Mouse (Mus musculus) bone marrow, adult 2 months (tissue): ENCODE data around the gene Prdx6b. TPM values are rescaled to one million over a fixed set of nuclear protein-coding genes. Genes with fewer than 3 reads are reported as not detected.

ENCODE experiments used
- H3K27ac ChIP-seq: fragments of 200-500 bp; 2 replicates; pipeline ENCODE4 v1.5.1; 2012; ENCODE audit warnings: low read depth, mild to moderate bottlenecking, control low read depth, inconsistent platforms, low read length; ENCODE audit not compliant: control insufficient read depth, poor library complexity, insufficient read depth
- H3K4me1 ChIP-seq: fragments of 200-500 bp; 2 replicates; pipeline ENCODE4 v1.6.1; 2011; ENCODE audit warnings: low read length; ENCODE audit not compliant: control insufficient read depth, insufficient read depth
- H3K4me3 ChIP-seq: fragments of 200-500 bp; replicated peaks from 2 replicates; pipeline ENCODE3; 2011; ENCODE audit warnings: mild to moderate bottlenecking, low read depth, low read length, control low read depth; ENCODE audit not compliant: control insufficient read depth
- CTCF ChIP-seq: fragments of 200-500 bp; IDR thresholded peaks from 2 replicates; pipeline ENCODE4 v1.5.1; 2011; ENCODE audit warnings: low read length, control low read depth; ENCODE audit not compliant: control insufficient read depth, insufficient read depth
- POLR2A ChIP-seq: fragments of 200-500 bp; IDR thresholded peaks from 2 replicates; pipeline ENCODE4 v1.6.1; 2011; ENCODE audit warnings: low read depth, mild to moderate bottlenecking, control low read depth, low read length, borderline replicate concordance; ENCODE audit not compliant: control insufficient read depth
- WGBS: fragments of 180-500 bp; shearing (Covaris S2); methylation state at CpG from one replicate; pipeline ENCODE4 v1.1.7; 2018; 5-methylcytosine and 5-hydroxymethylcytosine counted together
- polyA plus RNA-seq: library from polyadenylated mRNA; stranded (reverse); fragments of >200 nt; gene quantifications from 2 replicates; pipeline ENCODE4 v1.2.4, GENCODE M21; 2011; ENCODE audit warnings: low replicate concordance; ENCODE audit not compliant: missing spikeins, insufficient read depth, insufficient read length

Prdx6b gene
- polyA plus RNA-seq, 1 experiment, result not detected

DNA sequence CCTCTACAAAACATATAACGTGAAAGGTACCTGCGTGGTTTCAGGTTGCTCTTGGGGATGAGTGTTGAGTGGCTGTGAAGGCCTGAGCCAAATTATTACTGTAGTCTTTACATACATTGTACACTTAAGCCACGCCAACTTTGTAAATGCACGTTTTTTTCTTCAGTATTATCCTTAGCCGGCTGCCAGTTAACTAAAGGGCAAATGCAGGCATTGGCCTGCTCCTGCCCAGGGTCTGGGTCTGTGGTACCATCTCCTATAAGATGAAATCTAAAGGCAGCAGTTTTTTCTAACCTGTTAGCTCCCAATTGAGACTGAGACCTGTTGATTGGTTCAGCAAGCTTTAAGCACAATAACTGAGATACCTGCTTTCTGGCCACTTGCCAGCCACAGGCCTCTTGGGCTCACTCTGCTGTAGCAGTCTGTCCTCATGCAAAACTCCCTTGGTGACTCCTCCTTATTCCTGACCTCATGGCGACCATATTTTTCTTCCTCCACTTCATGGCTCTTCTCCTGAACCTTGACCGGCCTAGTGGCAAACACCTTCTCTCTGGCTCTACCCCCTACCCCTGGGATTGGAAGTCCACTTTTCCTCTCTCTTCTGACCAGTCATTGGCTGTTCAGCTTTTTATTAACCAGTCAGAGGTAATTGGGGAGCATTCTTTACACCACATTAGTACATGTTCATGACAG is 36.8 kb downstream of the Prdx6b start:
- H3K4me3 ChIP-seq, result no peak overlapping the region
- no peaks in the 10 kb centered on the region for H3K4me1 ChIP-seq
- no peak overlapping the region for H3K27ac ChIP-seq
- no peak for TF ChIP-seq POLR2A
- no peak for TF ChIP-seq CTCF
- 93% methylated on average over 7 of the region's 7 CpGs for WGBS

DNA sequence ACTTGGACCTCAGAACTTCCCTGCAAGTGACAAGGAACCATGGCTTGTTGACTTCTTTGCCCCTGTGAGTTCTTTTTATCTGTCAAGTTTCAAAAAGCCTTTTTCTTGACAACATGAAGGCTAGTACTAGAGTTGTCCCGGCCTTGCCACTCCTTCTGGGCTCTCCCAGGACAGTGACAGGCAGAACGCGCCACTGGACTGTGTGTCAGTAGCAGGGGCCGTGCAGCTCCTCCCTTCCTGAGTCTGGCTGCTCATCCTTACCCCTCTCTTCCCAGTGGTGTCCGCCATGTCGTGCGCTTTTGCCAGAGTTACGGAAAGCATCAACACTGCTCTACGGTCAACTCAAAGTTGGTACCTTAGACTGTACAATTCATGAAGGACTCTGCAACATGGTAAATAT is 48.3 kb downstream of the Prdx6b start:
- WGBS, result 92% methylated on average over 9 of the region's 9 CpGs
- no peak overlapping the region for H3K4me3 ChIP-seq
- no peak for TF ChIP-seq CTCF
- no peak for TF ChIP-seq POLR2A

More for the DNA sequence above, 48.3 kb downstream of the Prdx6b start:
- Histone ChIP-seq H3K4me1 (no peaks in the 10 kb centered on the region), H3K27ac (no peak overlapping the region)

Other genes with a start within 250 kb of the Prdx6b start
- gene Pde1a, start 163.0 kb upstream of the Prdx6b start, polyA plus RNA-seq, result 1.5 and 2.6 TPM in 2 replicates
- 13.8 and 18.6 TPM in 2 replicates for gene Dnajc10, start 23.0 kb downstream of the Prdx6b start, polyA plus RNA-seq
- 0.62 TPM in 1 of 2 replicates, not detected in the other for gene Frzb, start 155.2 kb downstream of the Prdx6b start, polyA plus RNA-seq